Mouse (Mus musculus) cortical plate, adult 2 months (tissue): ENCODE measurements at regions not wholly inside any gene's neighbourhood (a gene's known extent, or its start where the extent isn't known, plus 50 kb on each side); places are given as distances from the start of the nearest gene placed in this dataset.

Source experiments
- CTCF ChIP-seq: fragments of 200-500 bp; IDR thresholded peaks from 2 replicates; pipeline ENCODE4 v1.5.1; 2011; ENCODE audit warnings: mild to moderate bottlenecking, control low read depth, low read length; ENCODE audit not compliant: insufficient read depth; ENCODE audit errors: extremely low read depth
- POLR2A ChIP-seq: fragments of 200-500 bp; IDR thresholded peaks from 2 replicates; pipeline ENCODE4 v1.6.1; 2011; ENCODE audit warnings: mild to moderate bottlenecking, low read length, control low read depth; ENCODE audit not compliant: insufficient read depth; ENCODE audit errors: extremely low read depth

- no peak for TF ChIP-seq CTCF
- TF ChIP-seq POLR2A: no peak
Observed at GRCm38 (mm10) chr2:11918070-11918469, 140.4 kb downstream of the Ankrd16 start.
